Mouse (Mus musculus): Measurements from ENCODE around the gene Cep135.

GRCm38 (mm10) chr5:76666026-76666756 is 77.7 kb downstream of the Cep135 start:
- TF ChIP-seq CTCF (IDR thresholded peaks at IDR 0.05; ENCODE audit: low read depth), result no peak
- no peak for TF ChIP-seq EP300 (IDR thresholded peaks at IDR 0.05; ENCODE audit: low read depth)
